Mouse (Mus musculus) brain, embryonic 14.5 days (tissue): ENCODE data around the gene Schip1.

Source experiments
- CTCF ChIP-seq: fragments of 200-500 bp; IDR thresholded peaks from 2 replicates; pipeline ENCODE4 v1.5.1; 2012; ENCODE audit warnings: inconsistent platforms, mild to moderate bottlenecking, moderate library complexity, borderline replicate concordance; ENCODE audit not compliant: insufficient read depth, insufficient read length; ENCODE audit errors: extremely low read depth
- POLR2A ChIP-seq: fragments of 200-500 bp; IDR thresholded peaks from 2 replicates; pipeline ENCODE4 v1.6.1; 2012; ENCODE audit warnings: mild to moderate bottlenecking, inconsistent platforms, borderline replicate concordance; ENCODE audit not compliant: poor library complexity, insufficient read depth, insufficient read length, severe bottlenecking; ENCODE audit errors: extremely low read depth

GRCm38 (mm10) chr3:68514120-68514497 is 449.5 kb downstream of the Schip1 start:
- no peak for TF ChIP-seq CTCF
- TF ChIP-seq POLR2A: no peak
